In the genomic region with DNA sequence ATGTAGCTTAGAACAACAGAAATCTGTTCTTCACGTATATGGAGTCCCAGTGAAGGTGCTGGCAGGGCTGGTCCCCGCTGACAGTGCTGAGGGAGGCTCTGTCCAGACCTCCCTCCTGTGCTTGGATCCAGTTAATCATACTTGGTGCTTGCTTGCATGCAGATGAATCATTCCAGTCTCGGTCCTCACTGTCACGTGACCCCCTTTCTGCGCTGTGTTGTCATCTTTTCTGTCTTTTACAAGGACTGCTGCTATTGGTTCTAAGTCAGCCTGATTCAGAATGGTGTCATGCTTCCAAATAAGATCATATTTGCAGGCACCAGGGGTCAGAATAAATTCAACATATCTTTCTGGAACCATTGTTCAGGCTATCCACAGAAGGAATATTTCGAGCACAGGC, we compare ENCODE assay signal across 30 mouse cellular contexts. TPM values are rescaled to one million over a fixed set of nuclear protein-coding genes. Genes with fewer than 3 reads are reported as not detected.
"Had no signal": no experiment of that assay in that cellular context is flagged by ENCODE, and none has a peak within 500 bp of the region (broad histone marks: within the 10 kb centered on the region; RNA-seq: fewer than 3 reads in every experiment).

No protein-coding gene starts in this region.

- H3K4me2 ChIP-seq: kidney, embryonic 15.5 days; liver, embryonic 13.5 days; midbrain, embryonic 11.5 days; neural tube, embryonic 12.5 days; neural tube, embryonic 15.5 days; stomach, embryonic 15.5 days had no signal

- H3K27ac ChIP-seq: kidney, embryonic 15.5 days; left cerebral cortex, adult 2 months; liver, embryonic 13.5 days; neural tube, embryonic 12.5 days; neural tube, embryonic 15.5 days; stomach, embryonic 15.5 days had no signal

- H3K9me3 ChIP-seq: kidney, embryonic 15.5 days; liver, embryonic 13.5 days; neural tube, embryonic 12.5 days; neural tube, embryonic 15.5 days; stomach, embryonic 15.5 days had no signal

- H3K9ac ChIP-seq: kidney, embryonic 15.5 days; liver, embryonic 13.5 days; neural tube, embryonic 12.5 days; neural tube, embryonic 15.5 days; stomach, embryonic 15.5 days had no signal

- H3K4me3 ChIP-seq: kidney, embryonic 15.5 days; left cerebral cortex, adult 2 months; liver, embryonic 13.5 days; neural tube, embryonic 12.5 days; neural tube, embryonic 15.5 days; stomach, embryonic 15.5 days had no signal

- DNase-seq: kidney, adult 8-10 months; kidney, postnatal 10 days; kidney, postnatal 36 days; layer of hippocampus, postnatal 36 days; liver, embryonic 13.5 days; lung, postnatal 14 days; midbrain, embryonic 14.5 days; right cerebral cortex, adult 18-20 months; right cerebral cortex, postnatal 25 days; spleen, adult 18-20 months; thymus, adult 2 months; thymus, postnatal 14 days; thymus, postnatal 4 days had no signal

- H3K27me3 ChIP-seq: liver, embryonic 13.5 days; neural tube, embryonic 12.5 days; neural tube, embryonic 15.5 days; stomach, embryonic 15.5 days had no signal

- H3K36me3 ChIP-seq: liver, embryonic 13.5 days had no signal

- H3K4me1 ChIP-seq: liver, embryonic 13.5 days; neural tube, embryonic 15.5 days; stomach, embryonic 15.5 days had no signal

RNA-seq across cellular contexts. Expression of a gene that starts 17.7 kb away (rescaled TPM):
- total RNA-seq: layer of hippocampus, adult 8-10 months; layer of hippocampus, postnatal 10 days; layer of hippocampus, postnatal 36 days; megakaryocyte progenitor cell, adult 5-6 weeks; megakaryocyte-erythroid progenitor cell, adult 5-6 weeks; midbrain, postnatal 0 days had no signal
- polyA plus RNA-seq: limb, embryonic 11.5 days; limb, embryonic 14.5 days; midbrain, embryonic 11.5 days; midbrain, embryonic 14.5 days; midbrain, postnatal 0 days; neural tube, embryonic 12.5 days; neural tube, embryonic 15.5 days had no signal

RNA-seq across cellular contexts. Expression of a gene that starts 29.8 kb away (rescaled TPM):
- total RNA-seq: layer of hippocampus, adult 8-10 months; layer of hippocampus, postnatal 36 days; left cerebral cortex, postnatal 10 days; left cerebral cortex, postnatal 36 days; liver, adult 2 months; megakaryocyte progenitor cell, adult 5-6 weeks; megakaryocyte-erythroid progenitor cell, adult 5-6 weeks; midbrain, postnatal 0 days had no signal
- polyA plus RNA-seq: kidney, embryonic 15.5 days; limb, embryonic 11.5 days; limb, embryonic 14.5 days; liver, adult 2 months; liver, embryonic 13.5 days; liver, embryonic 16.5 days; midbrain, embryonic 11.5 days; midbrain, embryonic 14.5 days; neural tube, embryonic 12.5 days; neural tube, embryonic 15.5 days; stomach, embryonic 15.5 days; thymus, adult 2 months had no signal

RNA-seq across cellular contexts. Expression of a gene that starts 58.4 kb away (rescaled TPM):
- total RNA-seq: layer of hippocampus, adult 8-10 months; layer of hippocampus, postnatal 36 days; left cerebral cortex, adult 2 months; left cerebral cortex, postnatal 10 days; left cerebral cortex, postnatal 36 days; liver, adult 2 months; megakaryocyte progenitor cell, adult 5-6 weeks; megakaryocyte-erythroid progenitor cell, adult 5-6 weeks; midbrain, postnatal 0 days had no signal
- polyA plus RNA-seq: limb, embryonic 11.5 days; midbrain, embryonic 11.5 days; midbrain, embryonic 14.5 days; midbrain, postnatal 0 days had no signal
